Mouse (Mus musculus): ENCODE results near the gene Gm9774. TPM values are rescaled to one million over a fixed set of nuclear protein-coding genes. Genes with fewer than 3 reads are reported as not detected.

Gm9774 gene
- polyA plus RNA-seq, 1 experiment: 29.8 TPM

DNA sequence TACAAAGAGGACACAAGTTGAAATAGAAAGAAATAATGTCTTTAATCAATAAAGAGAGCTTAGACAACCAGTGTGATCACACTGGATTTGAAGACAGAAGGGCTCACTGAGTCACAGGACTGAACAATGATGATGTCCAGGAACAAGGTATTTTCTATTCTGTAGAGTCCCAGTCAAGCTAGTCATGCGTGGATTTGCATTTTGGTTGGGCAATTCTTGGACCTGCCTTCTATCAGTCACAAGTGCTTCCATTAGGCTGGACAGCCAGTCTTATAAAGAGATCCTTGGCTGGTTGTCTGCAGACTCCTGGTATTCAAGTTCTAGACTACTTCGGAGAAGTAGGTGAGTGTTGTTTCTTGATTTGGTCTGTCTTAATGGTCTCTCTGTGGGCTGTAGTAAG lies 21.5 kb downstream of the Gm9774 start, which contains the start of gene Sprr2i:
Gene Sprr2i, plus strand, starts transcription at position 301 of the 400 bp plus-strand sequence.
- no peak within 1 kb of the TSS for H3K27ac ChIP-seq (ENCODE audit: insufficient read depth, low read length)
- H3K4me1 ChIP-seq (ENCODE audit: control insufficient read depth, insufficient read depth, low read length): no peaks in the 10 kb centered on the region
- TF ChIP-seq POLR2A (IDR thresholded peaks at IDR 0.05; ENCODE audit: low read depth, low read length) (no peak), CTCF (IDR thresholded peaks at IDR 0.05; ENCODE audit: borderline replicate concordance, insufficient read depth, low read length) (no peak)
- H3K4me3 ChIP-seq (ENCODE audit: insufficient read depth, low read length): no peak within 1 kb of the TSS

DNA sequence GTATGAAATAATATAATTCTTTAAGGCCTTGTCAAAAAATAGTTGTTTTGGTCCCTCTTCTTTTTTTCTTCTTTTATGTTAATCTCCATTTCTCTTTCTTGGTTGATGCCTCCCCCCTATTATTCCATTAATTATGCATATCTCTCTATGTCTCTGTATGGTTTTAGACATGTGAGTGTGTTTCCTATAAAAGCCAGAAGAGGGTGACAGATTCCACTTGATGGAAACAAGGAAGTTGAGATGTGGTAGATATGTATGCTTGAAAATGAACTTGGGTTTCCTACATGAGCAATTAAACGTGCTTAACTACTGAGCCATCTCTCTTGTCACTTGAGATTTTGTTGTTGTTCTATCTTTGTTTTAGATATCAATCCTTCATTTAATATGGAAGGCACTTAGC lies 34.9 kb downstream of the Gm9774 start:
- no peak overlapping the region for H3K4me3 ChIP-seq (ENCODE audit: insufficient read depth, low read length)
- H3K27ac ChIP-seq (ENCODE audit: insufficient read depth, low read length): no peak overlapping the region
- no peak for TF ChIP-seq CTCF (IDR thresholded peaks at IDR 0.05; ENCODE audit: borderline replicate concordance, insufficient read depth, low read length)
- TF ChIP-seq POLR2A (IDR thresholded peaks at IDR 0.05; ENCODE audit: low read depth, low read length): no peak
- no peaks in the 10 kb centered on the region for H3K4me1 ChIP-seq (ENCODE audit: control insufficient read depth, insufficient read depth, low read length)

DNA sequence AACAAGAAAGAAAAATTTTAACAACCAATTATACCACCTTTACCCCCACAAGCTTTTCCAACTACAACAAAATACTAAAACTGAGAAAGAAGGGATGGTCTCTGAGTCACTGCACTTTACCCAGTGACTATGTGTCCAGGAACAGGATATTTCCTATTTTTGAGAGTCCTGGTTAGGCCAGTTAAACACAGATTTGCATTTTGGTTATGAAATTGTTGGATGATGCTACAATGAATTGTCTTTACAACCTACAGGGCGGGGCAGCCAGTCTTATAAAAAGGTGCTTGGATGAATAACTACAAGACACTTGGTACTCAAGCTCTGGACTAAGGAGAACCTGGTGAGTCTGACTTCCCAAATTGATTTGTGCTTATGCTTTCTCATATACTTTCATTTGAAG lies 43.8 kb downstream of the Gm9774 start, which contains the start of gene Sprr2h:
Gene Sprr2h, plus strand, starts transcription at position 301 of the 400 bp plus-strand sequence.
- Histone ChIP-seq H3K27ac (ENCODE audit: insufficient read depth, low read length) (no peak within 1 kb of the TSS), H3K4me1 (ENCODE audit: control insufficient read depth, insufficient read depth, low read length) (no peaks in the 10 kb centered on the region), H3K4me3 (ENCODE audit: insufficient read depth, low read length) (no peak within 1 kb of the TSS)
- TF ChIP-seq CTCF (IDR thresholded peaks at IDR 0.05; ENCODE audit: borderline replicate concordance, insufficient read depth, low read length): no peak
- TF ChIP-seq POLR2A (IDR thresholded peaks at IDR 0.05; ENCODE audit: low read depth, low read length): no peak

Other genes starting within 250 kb of the Gm9774 start
- gene Sprr2a1, start 213.6 kb downstream of the Gm9774 start, polyA plus RNA-seq (2011; ENCODE audit: insufficient read length, low read depth, missing spikeins): not detected in 2 replicates
- not detected in 2 replicates for gene Sprr2a2, start 213.5 kb downstream of the Gm9774 start, polyA plus RNA-seq (2011; ENCODE audit: insufficient read length, low read depth, missing spikeins)
- not detected in 2 replicates for gene Sprr2a3, start 144.0 kb downstream of the Gm9774 start, polyA plus RNA-seq (2011; ENCODE audit: insufficient read length, low read depth, missing spikeins)
- not detected in 2 replicates for gene Sprr2b, start 112.8 kb downstream of the Gm9774 start, polyA plus RNA-seq (2011; ENCODE audit: insufficient read length, low read depth, missing spikeins)
- gene Sprr2d, start 90.3 kb downstream of the Gm9774 start, polyA plus RNA-seq (2011; ENCODE audit: insufficient read length, low read depth, missing spikeins): not detected in 2 replicates
- gene Sprr2e, start 77.3 kb downstream of the Gm9774 start, polyA plus RNA-seq (2011; ENCODE audit: insufficient read length, low read depth, missing spikeins): not detected in 2 replicates
- not detected in 2 replicates for gene Sprr2f, start 64.2 kb downstream of the Gm9774 start, polyA plus RNA-seq (2011; ENCODE audit: insufficient read length, low read depth, missing spikeins)
- gene Sprr2h, start 43.7 kb downstream of the Gm9774 start, polyA plus RNA-seq (2011; ENCODE audit: insufficient read length, low read depth, missing spikeins): not detected in 2 replicates
- gene Sprr2i, start 21.4 kb downstream of the Gm9774 start, polyA plus RNA-seq (2011; ENCODE audit: insufficient read length, low read depth, missing spikeins): not detected in 2 replicates
- gene Sprr2j-ps, start 11.3 kb downstream of the Gm9774 start, polyA plus RNA-seq (2011; ENCODE audit: insufficient read length, low read depth, missing spikeins): not detected in 2 replicates
- gene Sprr2k, start 3.2 kb upstream of the Gm9774 start, polyA plus RNA-seq (2011; ENCODE audit: insufficient read length, low read depth, missing spikeins): 13.2 and 40.5 TPM in 2 replicates
- not detected in 2 replicates for gene Sprr1b, start 9.4 kb upstream of the Gm9774 start, polyA plus RNA-seq (2011; ENCODE audit: insufficient read length, low read depth, missing spikeins)
- gene Sprr3, start 29.3 kb upstream of the Gm9774 start, polyA plus RNA-seq (2011; ENCODE audit: insufficient read length, low read depth, missing spikeins): 0.42 TPM in 1 of 2 replicates, not detected in the other
- gene Sprr1a, start 56.5 kb upstream of the Gm9774 start, polyA plus RNA-seq (2011; ENCODE audit: insufficient read length, low read depth, missing spikeins): 1.7 TPM in 1 of 2 replicates, not detected in the other
- not detected in 2 replicates for gene Sprr4, start 71.1 kb upstream of the Gm9774 start, polyA plus RNA-seq (2011; ENCODE audit: insufficient read length, low read depth, missing spikeins)
- gene 2310046K23Rik, start 105.1 kb upstream of the Gm9774 start, polyA plus RNA-seq (2011; ENCODE audit: insufficient read length, low read depth, missing spikeins): not detected in 2 replicates
- 0.25 TPM in 1 of 2 replicates, not detected in the other for gene Ivl, start 144.3 kb upstream of the Gm9774 start, polyA plus RNA-seq (2011; ENCODE audit: insufficient read length, low read depth, missing spikeins)
- not detected in 2 replicates for gene Smcp, start 159.6 kb upstream of the Gm9774 start, polyA plus RNA-seq (2011; ENCODE audit: insufficient read length, low read depth, missing spikeins)
- not detected in 2 replicates for gene 2210017I01Rik, start 178.1 kb upstream of the Gm9774 start, polyA plus RNA-seq (2011; ENCODE audit: insufficient read length, low read depth, missing spikeins)
- gene Lce6a, start 192.2 kb upstream of the Gm9774 start, polyA plus RNA-seq (2011; ENCODE audit: insufficient read length, low read depth, missing spikeins): not detected in 2 replicates
- gene Lce1a1, start 218.9 kb upstream of the Gm9774 start, polyA plus RNA-seq (2011; ENCODE audit: insufficient read length, low read depth, missing spikeins): not detected in 2 replicates
- gene Lce1b, start 227.5 kb upstream of the Gm9774 start, polyA plus RNA-seq (2011; ENCODE audit: insufficient read length, low read depth, missing spikeins): not detected in 2 replicates
- gene Lce1a2, start 240.9 kb upstream of the Gm9774 start, polyA plus RNA-seq (2011; ENCODE audit: insufficient read length, low read depth, missing spikeins): not detected in 2 replicates
- not detected in 2 replicates for gene Lce1c, start 249.8 kb upstream of the Gm9774 start, polyA plus RNA-seq (2011; ENCODE audit: insufficient read length, low read depth, missing spikeins)